Mouse (Mus musculus): Measurements from ENCODE around the gene Gapdhs. TPM values are rescaled to one million over a fixed set of nuclear protein-coding genes. Genes with fewer than 3 reads are reported as not detected.
A peak's percentile ranks its signal among the peaks of the same experiment; 100 is the strongest.
"Not testable (repeated sequence)": the region's sequence is repeated elsewhere in the genome, so short reads cannot be mapped to it uniquely, and the experiment has no call there.

The Gapdhs gene
- polyA plus RNA-seq, 1 experiment from 2014 or later = 1.6 TPM

DNA sequence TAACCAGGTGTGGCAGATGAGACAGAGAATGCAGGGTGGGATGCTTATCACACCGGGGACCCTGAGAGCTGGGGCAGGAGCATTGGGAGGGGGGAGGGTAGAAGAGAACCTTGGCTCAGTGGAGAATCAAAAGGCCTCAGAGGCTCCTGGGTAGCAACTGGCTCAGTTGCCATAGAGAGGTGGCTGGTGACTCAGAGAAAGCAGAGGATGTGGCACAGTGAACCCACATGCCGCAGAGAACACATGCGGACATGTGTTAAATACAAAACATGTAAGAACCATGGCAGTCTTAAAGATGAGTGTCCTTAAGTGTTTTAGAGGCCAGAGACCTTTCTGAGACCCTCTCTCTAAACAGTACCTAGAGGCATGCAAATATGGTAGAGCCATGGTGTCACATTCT is 7.3 kb downstream of the Gapdhs start:
- no peak overlapping the region for H3K27ac ChIP-seq (replicated peaks)
- no peak overlapping the region for H3K4me2 ChIP-seq
- no peak overlapping the region for H3K9ac ChIP-seq
- no peak overlapping the region for H3K4me3 ChIP-seq
- ATAC-seq (ENCODE audit: low read depth) = no peak
- WGBS = 93% methylated on average over 3 of the region's 3 CpGs
- H3K9me3 ChIP-seq = no peaks in the 10 kb centered on the region
- H3K27me3 ChIP-seq = no peaks in the 10 kb centered on the region
- peaks cover 80% of the 10 kb centered on the region for H3K36me3 ChIP-seq
- H3K4me1 ChIP-seq (replicated peaks) = peaks cover 7% of the 10 kb centered on the region

DNA sequence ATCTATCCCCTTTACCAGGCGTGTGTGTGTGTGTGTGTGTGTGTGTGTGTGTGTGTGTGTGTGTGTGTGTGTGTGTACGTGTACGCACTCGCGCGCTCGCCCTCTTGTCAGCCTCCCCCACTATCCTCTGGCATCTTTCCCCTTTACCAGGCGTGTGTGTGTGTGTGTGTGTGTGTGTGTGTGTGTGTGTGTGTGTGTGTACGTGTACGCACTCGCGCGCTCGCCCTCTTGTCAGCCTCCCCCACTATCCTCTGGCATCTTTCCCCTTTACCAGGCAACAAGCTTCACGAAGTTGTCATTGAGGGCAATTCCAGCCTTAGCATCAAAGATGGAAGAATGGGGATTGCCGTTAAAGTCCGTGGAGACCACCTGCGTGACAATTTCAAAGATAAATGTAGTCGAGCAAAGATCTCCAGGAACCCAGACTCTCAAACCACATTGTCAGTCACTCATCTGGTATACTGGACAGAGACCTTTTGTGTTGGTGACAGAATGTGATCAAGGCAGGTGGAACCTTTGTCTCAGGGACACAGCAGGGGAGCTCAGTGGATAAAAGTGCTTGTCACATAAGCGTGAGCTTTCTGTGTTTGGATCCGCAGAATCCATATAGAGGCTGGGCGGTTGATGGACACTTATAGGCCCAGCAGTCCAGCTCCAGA is 13.3 kb downstream of the Gapdhs start:
- H3K36me3 ChIP-seq = peaks cover 54% of the 10 kb centered on the region
- peak overlapping the region; percentile 82 for H3K4me3 ChIP-seq
- 25% methylated on average over 9 of the region's 22 CpGs for WGBS
- ATAC-seq (ENCODE audit: low read depth); H3K27me3 ChIP-seq; H3K9me3 ChIP-seq: not testable (repeated sequence)
- peaks cover 34% of the 10 kb centered on the region for H3K4me1 ChIP-seq (replicated peaks)
- peak overlapping the region; percentile 86 for H3K4me2 ChIP-seq
- H3K9ac ChIP-seq = peak overlapping the region; percentile 89
- H3K27ac ChIP-seq (replicated peaks) = peak overlapping the region; percentile 96

DNA sequence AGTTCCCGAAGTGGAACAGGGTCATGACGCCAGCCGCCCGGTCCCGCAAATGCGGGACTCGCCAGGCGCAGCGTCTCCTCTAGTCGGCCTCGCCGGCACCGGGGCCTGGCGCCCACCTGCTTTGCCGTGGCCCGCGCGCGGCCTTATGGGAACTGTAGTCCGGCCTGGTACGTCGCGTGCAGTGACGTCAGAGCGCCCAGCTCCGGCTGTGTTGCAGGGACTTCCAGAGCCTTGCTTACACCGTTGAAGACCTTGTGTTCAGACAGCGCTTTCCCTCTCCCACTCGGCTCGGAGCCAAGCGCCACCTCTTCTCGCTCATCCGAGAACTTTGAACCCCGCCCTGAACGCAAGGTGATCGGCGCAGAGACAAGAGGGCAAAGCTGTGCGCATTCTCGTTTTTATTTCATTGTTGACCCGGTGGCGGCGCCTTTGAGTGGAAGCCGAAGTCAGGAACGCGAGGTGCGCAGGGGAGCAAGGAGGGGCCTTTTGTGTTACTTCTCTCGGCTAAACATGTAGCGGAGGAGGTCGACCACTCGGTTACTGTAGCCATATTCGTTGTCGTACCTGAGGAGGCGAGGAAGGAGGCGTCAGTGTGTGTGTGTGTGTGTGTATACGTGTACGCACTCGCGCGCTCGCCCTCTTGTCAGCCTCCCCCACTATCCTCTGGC is 14.0 kb downstream of the Gapdhs start, which contains the start of gene Tmem147:
TSS of gene Tmem147 (minus strand) at position 145 of the 668 bp plus-strand sequence.
- H3K9me3 ChIP-seq = no peaks in the 10 kb centered on the region
- H3K9ac ChIP-seq = peak within 1 kb of the TSS; percentile 89
- H3K4me3 ChIP-seq = peak within 1 kb of the TSS; percentile 82
- no peaks in the 10 kb centered on the region for H3K27me3 ChIP-seq
- peaks cover 34% of the 10 kb centered on the region for H3K4me1 ChIP-seq (replicated peaks)
- peak within 1 kb of the TSS; percentile 96 for H3K27ac ChIP-seq (replicated peaks)
- peak; percentile 97 for ATAC-seq (ENCODE audit: low read depth)
- peak within 1 kb of the TSS; percentile 86 for H3K4me2 ChIP-seq
- WGBS = under 1% methylated on average over 60 of the region's 60 CpGs
- peaks cover 49% of the 10 kb centered on the region for H3K36me3 ChIP-seq

DNA sequence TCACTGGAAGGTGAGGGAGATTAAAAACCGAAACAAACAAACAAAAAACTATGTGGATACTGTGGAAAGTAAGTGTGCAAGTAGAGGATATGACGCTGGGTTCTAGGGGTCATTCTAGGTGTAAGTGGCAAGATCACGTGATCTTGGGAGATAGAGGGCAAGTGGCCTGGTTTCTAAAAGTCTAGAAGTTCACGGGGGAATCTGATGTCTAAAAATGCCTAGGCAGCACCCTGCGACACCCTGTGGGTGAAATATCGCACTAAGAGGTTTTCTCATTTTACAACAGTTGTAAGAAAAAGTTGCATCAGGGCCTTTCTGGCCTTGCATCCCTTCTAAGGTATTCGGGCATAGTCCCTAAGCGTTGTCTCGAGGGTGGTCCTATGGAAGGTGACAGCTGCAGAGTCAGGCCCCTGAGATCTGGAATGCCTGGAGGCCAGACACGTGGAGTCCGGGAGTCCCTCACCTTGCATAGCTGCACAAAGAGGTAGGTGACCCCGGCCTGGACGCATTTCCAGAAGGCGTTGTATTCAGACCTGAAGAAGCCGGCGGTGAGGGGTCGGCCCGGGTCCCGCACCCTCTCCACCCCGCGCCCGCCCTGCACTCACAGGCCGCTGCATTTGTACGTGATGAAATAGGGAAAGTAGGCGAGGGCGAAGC is 14.6 kb downstream of the Gapdhs start:
- peak; percentile 46 for ATAC-seq (ENCODE audit: low read depth)
- peak overlapping the region; percentile 96 for H3K27ac ChIP-seq (replicated peaks)
- peaks cover 34% of the 10 kb centered on the region for H3K4me1 ChIP-seq (replicated peaks)
- peak overlapping the region; percentile 86 for H3K4me2 ChIP-seq
- peak overlapping the region; percentile 82 for H3K4me3 ChIP-seq
- peaks cover 42% of the 10 kb centered on the region for H3K36me3 ChIP-seq
- WGBS = 8% methylated on average over 26 of the region's 26 CpGs
- peak overlapping the region; percentile 89 for H3K9ac ChIP-seq
- no peaks in the 10 kb centered on the region for H3K9me3 ChIP-seq
- H3K27me3 ChIP-seq = no peaks in the 10 kb centered on the region

DNA sequence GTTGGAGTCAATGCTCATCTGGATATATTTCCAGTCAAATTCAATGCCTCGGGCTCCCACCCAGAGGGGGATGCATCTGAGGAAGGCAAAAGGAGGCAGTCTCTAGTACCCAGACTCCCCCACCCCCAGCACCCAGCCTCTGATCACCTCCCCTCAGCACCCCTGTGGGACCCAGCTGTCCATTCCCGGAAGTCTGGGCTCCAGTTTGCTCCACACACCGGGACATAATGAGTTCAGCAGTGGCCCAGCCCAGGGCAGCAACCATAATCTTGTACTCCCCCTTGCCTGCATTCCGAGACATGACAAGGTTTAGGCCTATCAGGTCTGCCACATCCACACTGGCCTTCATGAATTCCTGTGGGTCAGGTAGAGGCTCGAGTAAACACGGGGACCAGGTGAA is 15.3 kb downstream of the Gapdhs start:
- Histone ChIP-seq H3K36me3 (peaks cover 36% of the 10 kb centered on the region), H3K9me3 (no peaks in the 10 kb centered on the region), H3K4me3 (peak overlapping the region; percentile 82), H3K4me1 (replicated peaks) (peaks cover 34% of the 10 kb centered on the region), H3K27me3 (no peaks in the 10 kb centered on the region), H3K9ac (peak overlapping the region; percentile 89), H3K27ac (replicated peaks) (no peak overlapping the region), H3K4me2 (peak overlapping the region; percentile 86)
- no peak for ATAC-seq (ENCODE audit: low read depth)
- 84% methylated on average over 6 of the region's 6 CpGs for WGBS

DNA sequence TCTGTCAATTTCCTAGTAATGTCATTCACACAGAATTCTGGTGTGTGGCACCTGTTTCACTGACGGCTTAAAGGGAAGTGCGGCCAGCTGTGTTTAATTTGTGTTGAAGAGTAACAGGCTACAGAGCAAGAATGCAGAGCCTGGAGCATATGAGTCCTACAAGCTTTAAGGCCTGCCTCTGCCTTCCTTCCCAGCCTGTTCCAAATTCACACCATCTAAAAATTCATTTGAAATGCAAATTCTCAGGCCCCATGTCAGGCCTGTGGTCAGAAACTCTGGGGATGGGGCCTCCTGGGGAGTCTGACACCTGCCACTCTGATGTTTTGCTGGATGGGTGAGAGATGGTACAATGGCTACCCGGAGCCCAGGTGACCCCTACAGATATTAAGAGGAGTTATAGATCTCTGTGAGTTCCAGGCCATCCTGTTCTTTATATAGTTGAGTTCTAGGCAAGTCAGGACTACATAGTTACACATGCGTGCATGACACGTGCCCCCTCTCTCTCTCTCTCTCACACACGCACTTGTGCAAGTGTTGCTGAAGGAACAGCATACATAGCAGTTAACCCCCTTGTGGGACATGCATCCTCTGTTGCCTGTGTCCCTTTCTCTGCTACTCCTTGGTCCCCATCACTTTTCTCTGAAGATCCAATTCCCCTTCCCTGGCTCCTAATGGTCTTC is 20.1 kb downstream of the Gapdhs start:
- 77% methylated on average over 6 of the region's 6 CpGs for WGBS
- no peak overlapping the region for H3K9ac ChIP-seq
- no peak for ATAC-seq (ENCODE audit: low read depth)

DNA sequence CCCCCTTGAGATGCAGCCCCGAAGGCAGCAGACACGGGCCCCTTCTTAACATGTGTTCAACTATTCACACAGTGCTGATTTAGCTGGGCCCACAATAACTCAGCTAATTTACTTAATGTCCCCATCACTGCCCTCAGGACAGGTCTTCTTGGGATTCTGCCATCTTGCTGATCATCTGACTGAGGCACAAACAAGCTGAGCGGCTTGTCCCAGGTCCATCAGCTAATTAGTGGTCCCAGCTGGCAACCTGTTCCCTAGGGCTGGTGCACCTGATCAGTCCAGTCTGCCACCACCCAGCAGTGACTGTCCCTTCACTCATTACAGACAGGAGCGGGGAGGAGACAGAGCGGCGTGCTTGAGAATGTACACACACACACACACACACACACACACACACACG is 22.2 kb downstream of the Gapdhs start:
- H3K27ac ChIP-seq (replicated peaks) = 0 out of 2 replicates have a peak overlapping the region, but pooled peaks have one; percentile 3
- ATAC-seq (ENCODE audit: low read depth) = no peak
- no peaks in the 10 kb centered on the region for H3K9me3 ChIP-seq
- peaks cover 23% of the 10 kb centered on the region for H3K27me3 ChIP-seq
- H3K4me3 ChIP-seq = no peak overlapping the region
- H3K9ac ChIP-seq = no peak overlapping the region; the same call in 1 of the 2 replicates
- H3K4me2 ChIP-seq = no peak overlapping the region
- H3K4me1 ChIP-seq (replicated peaks) = peaks cover 11% of the 10 kb centered on the region
- 40% methylated on average over 7 of the region's 7 CpGs for WGBS
- H3K36me3 ChIP-seq = peaks cover 2% of the 10 kb centered on the region; the same call in 1 of the 2 replicates

More for the DNA sequence above, 20.1 kb downstream of the Gapdhs start:
- Histone ChIP-seq H3K4me3 (no peak overlapping the region), H3K27me3 (0 out of 2 replicates have a peak, but pooled peaks cover 3% of the 10 kb centered on the region), H3K27ac (replicated peaks) (no peak overlapping the region), H3K36me3 (peaks cover 18% of the 10 kb centered on the region), H3K9me3 (no peaks in the 10 kb centered on the region), H3K4me2 (no peak overlapping the region), H3K4me1 (replicated peaks) (peaks cover 10% of the 10 kb centered on the region)

DNA sequence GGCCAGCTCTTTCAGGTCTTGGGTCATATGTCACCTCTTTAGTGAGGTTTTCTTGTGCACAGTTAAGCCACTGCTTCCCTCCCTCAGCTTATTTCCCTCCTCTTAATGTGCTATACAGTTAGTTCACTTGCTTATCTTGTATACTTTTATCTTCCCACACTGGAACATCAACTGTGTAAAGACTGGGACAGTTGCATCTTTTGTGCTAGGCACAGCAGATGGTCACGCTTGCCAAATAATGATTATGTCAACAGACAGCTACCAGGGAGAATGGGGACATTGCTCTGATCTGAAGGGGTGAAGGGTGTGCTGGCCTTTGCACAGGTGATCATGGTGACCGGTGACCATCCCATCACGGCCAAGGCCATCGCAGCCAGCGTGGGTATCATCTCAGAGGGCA is 23.8 kb downstream of the Gapdhs start:
- peaks cover 11% of the 10 kb centered on the region for H3K4me1 ChIP-seq (replicated peaks)
- 96% methylated on average over 5 of the region's 5 CpGs for WGBS
- no peak overlapping the region for H3K4me3 ChIP-seq
- H3K27ac ChIP-seq (replicated peaks) = no peak overlapping the region
- H3K4me2 ChIP-seq = no peak overlapping the region
- no peak overlapping the region for H3K9ac ChIP-seq
- no peaks in the 10 kb centered on the region for H3K36me3 ChIP-seq
- peaks cover 39% of the 10 kb centered on the region for H3K27me3 ChIP-seq
- ATAC-seq (ENCODE audit: low read depth) = no peak
- no peaks in the 10 kb centered on the region for H3K9me3 ChIP-seq

DNA sequence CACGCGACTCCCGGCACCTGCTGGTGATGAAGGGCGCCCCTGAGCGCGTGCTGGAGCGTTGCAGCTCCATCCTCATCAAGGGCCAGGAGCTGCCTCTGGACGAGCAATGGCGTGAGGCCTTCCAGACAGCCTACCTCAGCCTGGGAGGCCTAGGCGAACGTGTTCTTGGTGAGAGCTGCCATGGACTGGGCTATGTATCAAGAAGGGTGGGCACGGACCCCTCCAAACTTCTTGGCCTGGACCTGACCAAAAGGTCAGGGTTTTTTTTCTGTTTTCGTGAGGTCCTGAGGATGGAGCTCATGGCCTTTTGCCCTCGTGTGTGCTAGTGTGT is 25.8 kb downstream of the Gapdhs start:
- Histone ChIP-seq H3K4me3 (peak overlapping the region; percentile 33), H3K27me3 (peaks cover 51% of the 10 kb centered on the region), H3K4me2 (peak overlapping the region; percentile 57), H3K4me1 (replicated peaks) (peaks cover 11% of the 10 kb centered on the region), H3K9ac (0 out of 2 replicates have a peak overlapping the region, but pooled peaks have one; percentile 38), H3K36me3 (no peaks in the 10 kb centered on the region), H3K9me3 (no peaks in the 10 kb centered on the region), H3K27ac (replicated peaks) (no peak overlapping the region)
- ATAC-seq (ENCODE audit: low read depth) = no peak; the same call in 1 of the 2 replicates
- WGBS = 10% methylated on average over 14 of the region's 14 CpGs

DNA sequence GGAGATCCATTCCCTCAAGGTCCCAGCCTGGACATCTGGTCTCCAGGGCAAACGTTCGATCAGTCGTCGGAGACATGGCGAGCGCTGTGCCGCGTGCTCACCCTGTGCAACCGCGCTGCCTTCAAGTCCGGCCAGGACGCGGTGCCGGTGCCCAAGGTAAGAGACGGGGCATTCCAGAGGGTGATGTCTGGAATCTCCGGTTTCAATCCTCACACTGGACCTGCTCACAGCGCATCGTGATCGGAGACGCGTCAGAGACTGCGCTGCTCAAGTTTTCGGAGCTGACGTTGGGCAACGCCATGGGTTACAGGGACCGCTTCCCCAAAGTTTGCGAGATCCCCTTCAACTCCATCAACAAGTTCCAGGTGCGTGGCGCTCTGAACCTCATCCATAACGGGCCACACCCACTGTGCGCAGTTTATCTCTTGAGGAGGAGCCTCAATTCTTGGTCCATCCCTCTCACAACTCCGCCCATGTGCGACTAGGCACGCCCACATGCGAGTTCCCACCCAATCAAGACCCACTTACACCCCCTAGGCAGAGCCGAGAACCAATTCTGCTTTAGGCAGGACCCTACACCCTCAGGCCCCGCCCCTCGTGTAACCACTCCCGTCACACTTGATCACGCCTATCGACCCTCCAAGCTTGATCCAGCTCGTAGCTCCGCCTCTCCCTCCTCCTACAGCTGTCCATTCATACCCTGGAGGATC is 26.3 kb downstream of the Gapdhs start:
- H3K36me3 ChIP-seq = no peaks in the 10 kb centered on the region
- no peaks in the 10 kb centered on the region for H3K9me3 ChIP-seq
- H3K27me3 ChIP-seq = peaks cover 51% of the 10 kb centered on the region
- H3K9ac ChIP-seq = 0 out of 2 replicates have a peak overlapping the region, but pooled peaks have one; percentile 38
- H3K4me2 ChIP-seq = peak overlapping the region; percentile 57
- H3K4me3 ChIP-seq = peak overlapping the region; percentile 33
- peaks cover 11% of the 10 kb centered on the region for H3K4me1 ChIP-seq (replicated peaks)
- peak; percentile 92 for ATAC-seq (ENCODE audit: low read depth)
- WGBS = 3% methylated on average over 43 of the region's 43 CpGs
- no peak overlapping the region for H3K27ac ChIP-seq (replicated peaks)

DNA sequence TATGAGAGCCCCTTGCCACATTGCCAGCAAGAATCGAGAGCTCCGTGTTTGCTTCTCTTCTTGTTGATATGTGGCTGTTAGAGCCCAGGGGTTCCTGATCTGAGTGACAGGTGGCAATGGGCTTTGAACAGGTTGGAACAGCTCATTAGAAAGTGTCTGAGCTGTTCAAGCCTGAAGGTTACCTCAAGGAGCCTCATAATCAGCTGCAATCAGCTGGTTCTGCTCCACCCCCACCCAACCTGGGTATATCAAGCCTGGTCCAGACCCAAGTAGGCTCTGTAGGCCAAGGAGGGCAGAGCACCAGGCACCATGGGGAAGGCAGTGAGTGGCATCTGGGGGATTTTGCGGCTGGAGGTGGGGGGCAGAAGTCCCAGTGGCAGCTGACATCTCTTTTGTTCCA is 31.5 kb downstream of the Gapdhs start, which contains the start of gene Atp4a:
TSS of gene Atp4a (plus strand) at position 268 of the 400 bp plus-strand sequence.
- 77% methylated on average over 3 of the region's 3 CpGs for WGBS
- no peaks in the 10 kb centered on the region for H3K9me3 ChIP-seq
- no peak for ATAC-seq (ENCODE audit: low read depth)

More for the DNA sequence above, 31.5 kb downstream of the Gapdhs start, which contains the start of gene Atp4a:
- Histone ChIP-seq H3K9ac (no peak within 1 kb of the TSS), H3K4me1 (replicated peaks) (peaks cover 2% of the 10 kb centered on the region; the same call in 1 of the 2 replicates), H3K36me3 (no peaks in the 10 kb centered on the region), H3K4me2 (no peak within 1 kb of the TSS), H3K27ac (replicated peaks) (no peak within 1 kb of the TSS), H3K27me3 (peaks cover 34% of the 10 kb centered on the region), H3K4me3 (no peak within 1 kb of the TSS)
